Mouse (Mus musculus): ENCODE measurements around the gene Myh3. TPM values are rescaled to one million over a fixed set of nuclear protein-coding genes. Genes with fewer than 3 reads are reported as not detected.

The Myh3 gene
- polyA plus RNA-seq, 1 experiment, result not detected

DNA sequence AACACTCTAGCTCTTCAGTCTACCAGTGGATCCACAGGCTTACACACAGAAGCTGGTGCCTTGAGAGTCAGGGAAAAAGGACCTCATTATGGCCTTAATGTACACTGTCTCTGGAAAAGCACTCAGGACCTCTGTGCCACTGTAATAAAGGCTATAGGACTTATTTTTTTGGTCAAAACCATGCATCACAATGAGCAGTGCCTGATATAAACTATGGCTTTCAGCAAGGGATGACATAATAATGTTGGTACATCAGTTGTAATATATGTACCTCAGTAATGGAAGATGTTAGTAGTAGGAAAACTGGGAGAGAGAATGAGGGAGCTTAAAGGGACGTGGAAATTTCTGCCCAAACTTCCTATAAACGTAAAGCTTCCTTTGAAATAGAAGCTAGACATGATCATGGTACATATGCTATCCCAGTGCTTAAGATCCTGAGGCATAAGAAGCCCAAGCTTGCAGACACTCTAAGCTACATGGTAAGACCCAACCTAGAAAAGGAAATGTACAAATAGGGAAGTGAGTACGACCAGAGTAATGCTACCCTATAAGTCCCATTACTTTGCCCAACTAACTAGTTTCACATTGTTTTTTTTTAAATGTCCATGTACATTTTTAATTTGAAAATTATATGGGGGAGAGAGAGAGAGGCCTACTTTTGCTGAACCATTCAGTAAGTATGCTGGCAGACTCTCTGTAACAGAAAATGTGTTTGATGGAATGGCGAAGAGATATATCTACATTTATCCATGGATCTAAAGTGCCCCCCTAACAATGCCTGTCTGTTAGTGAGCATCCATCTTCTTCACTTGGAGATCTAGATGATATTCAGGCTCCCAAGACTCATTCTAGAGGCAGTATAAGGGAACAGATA is 68.5 kb downstream of the Myh3 start:
- Histone ChIP-seq H3K4me3 (replicated peaks) (no peak overlapping the region), H3K4me1 (no peaks in the 10 kb centered on the region), H3K36me3 (replicated peaks; ENCODE audit: low read length) (no peaks in the 10 kb centered on the region), H3K9me3 (no peaks in the 10 kb centered on the region), H3K27me3 (replicated peaks) (no peaks in the 10 kb centered on the region)
- TF ChIP-seq GATA1 (IDR thresholded peaks at IDR 0.05; ENCODE audit: borderline replicate concordance, low read length), result no peak
- TF ChIP-seq FLI1 (IDR thresholded peaks at IDR 0.05; ENCODE audit: low read length), result no peak

- no peaks in the 10 kb centered on the region for H3K9me3 ChIP-seq
- no peaks in the 10 kb centered on the region for H3K27me3 ChIP-seq (replicated peaks)
- TF ChIP-seq GATA1 (IDR thresholded peaks at IDR 0.05; ENCODE audit: borderline replicate concordance, low read length), result no peak
- TF ChIP-seq FLI1 (IDR thresholded peaks at IDR 0.05; ENCODE audit: low read length), result no peak
- no peaks in the 10 kb centered on the region for H3K4me1 ChIP-seq
- no peak overlapping the region for H3K4me3 ChIP-seq (replicated peaks)
- H3K36me3 ChIP-seq (replicated peaks; ENCODE audit: low read length), result no peaks in the 10 kb centered on the region
Measured at GRCm38 (mm10) chr11:67147283-67147921, 69.3 kb downstream of the Myh3 start.

DNA sequence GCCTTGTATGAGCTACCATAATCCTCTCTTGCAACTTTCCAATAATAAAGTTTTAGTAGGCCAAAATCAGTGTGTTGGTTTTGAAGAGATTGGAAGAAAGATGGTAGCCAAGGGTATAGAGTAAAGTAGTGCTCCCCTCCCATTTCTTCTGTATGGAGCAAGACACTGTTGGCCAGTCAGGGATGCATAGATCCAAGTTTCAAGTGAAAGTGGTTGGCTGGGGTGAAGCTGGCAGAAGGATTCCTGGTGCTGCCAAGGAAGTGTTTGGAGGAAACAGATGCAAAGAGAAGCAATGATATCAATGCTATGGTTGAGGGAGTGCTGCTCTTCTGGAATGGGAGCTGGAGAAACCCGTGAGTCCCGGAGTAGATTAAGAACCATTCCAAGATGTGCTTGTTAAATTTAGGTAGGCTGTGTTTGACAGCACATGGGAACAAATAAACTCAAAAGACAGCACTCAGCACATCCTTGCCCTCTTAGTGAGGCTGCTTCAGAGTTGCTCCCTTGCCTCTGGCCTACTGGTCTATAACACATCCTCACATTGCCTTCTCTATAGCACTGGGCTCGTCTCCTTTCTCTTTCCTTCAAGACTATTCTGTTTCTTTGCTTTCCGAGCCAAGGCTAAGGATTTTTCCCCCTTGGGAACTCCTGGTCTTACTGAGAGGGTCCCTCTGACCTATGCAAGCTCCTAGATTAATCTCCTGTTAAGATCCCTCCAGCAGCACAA is 70.3 kb downstream of the Myh3 start:
- no peaks in the 10 kb centered on the region for H3K27me3 ChIP-seq (replicated peaks)
- no peaks in the 10 kb centered on the region for H3K36me3 ChIP-seq (replicated peaks; ENCODE audit: low read length)
- TF ChIP-seq FLI1 (IDR thresholded peaks at IDR 0.05; ENCODE audit: low read length) (no peak), GATA1 (IDR thresholded peaks at IDR 0.05; ENCODE audit: borderline replicate concordance, low read length) (no peak)
- no peaks in the 10 kb centered on the region for H3K9me3 ChIP-seq
- no peaks in the 10 kb centered on the region for H3K4me1 ChIP-seq
- no peak overlapping the region for H3K4me3 ChIP-seq (replicated peaks)

- Histone ChIP-seq H3K4me1 (no peaks in the 10 kb centered on the region), H3K27me3 (replicated peaks) (no peaks in the 10 kb centered on the region), H3K4me3 (replicated peaks) (no peak overlapping the region), H3K36me3 (replicated peaks; ENCODE audit: low read length) (no peaks in the 10 kb centered on the region), H3K9me3 (no peaks in the 10 kb centered on the region)
- TF ChIP-seq FLI1 (IDR thresholded peaks at IDR 0.05; ENCODE audit: low read length) (no peak), GATA1 (IDR thresholded peaks at IDR 0.05; ENCODE audit: borderline replicate concordance, low read length) (no peak)
Measured at GRCm38 (mm10) chr11:67150237-67150636, 72.1 kb downstream of the Myh3 start.

- Histone ChIP-seq H3K4me3 (replicated peaks) (no peak overlapping the region), H3K4me1 (no peaks in the 10 kb centered on the region), H3K9me3 (no peaks in the 10 kb centered on the region), H3K36me3 (replicated peaks; ENCODE audit: low read length) (no peaks in the 10 kb centered on the region), H3K27me3 (replicated peaks) (no peaks in the 10 kb centered on the region)
- no peak for TF ChIP-seq GATA1 (IDR thresholded peaks at IDR 0.05; ENCODE audit: borderline replicate concordance, low read length)
- TF ChIP-seq FLI1 (IDR thresholded peaks at IDR 0.05; ENCODE audit: low read length), result no peak
Measured at GRCm38 (mm10) chr11:67151159-67151558, 73.1 kb downstream of the Myh3 start.

Other genes with a start within 250 kb of the Myh3 start
- not detected in 2 replicates for gene Pirt, start 166.3 kb upstream of the Myh3 start, polyA plus RNA-seq (2012; ENCODE audit: insufficient read depth, low replicate concordance)
- not detected in 2 replicates for gene Tmem238l, start 121.7 kb upstream of the Myh3 start, polyA plus RNA-seq (2012; ENCODE audit: insufficient read depth, low replicate concordance)
- gene Tmem220, start 53.1 kb upstream of the Myh3 start, polyA plus RNA-seq (2012; ENCODE audit: insufficient read depth, low replicate concordance), result 1.8 TPM in 1 of 2 replicates, not detected in the other
- gene Adprm, start 25.7 kb upstream of the Myh3 start, polyA plus RNA-seq (2012; ENCODE audit: insufficient read depth, low replicate concordance), result 0.82 TPM in 1 of 2 replicates, not detected in the other
- 1.2 TPM in 1 of 2 replicates, not detected in the other for gene Sco1, start 25.6 kb upstream of the Myh3 start, polyA plus RNA-seq (2012; ENCODE audit: insufficient read depth, low replicate concordance)
- gene Myh2, start 92.7 kb downstream of the Myh3 start, polyA plus RNA-seq (2012; ENCODE audit: insufficient read depth, low replicate concordance), result not detected in 2 replicates
- not detected in 2 replicates for gene Myh1, start 121.8 kb downstream of the Myh3 start, polyA plus RNA-seq (2012; ENCODE audit: insufficient read depth, low replicate concordance)
- gene Myh4, start 159.7 kb downstream of the Myh3 start, polyA plus RNA-seq (2012; ENCODE audit: insufficient read depth, low replicate concordance), result not detected in 2 replicates
- 0.54 TPM in 1 of 2 replicates, not detected in the other for gene Myh8, start 198.8 kb downstream of the Myh3 start, polyA plus RNA-seq (2012; ENCODE audit: insufficient read depth, low replicate concordance)
- not detected in 2 replicates for gene Myh13, start 243.4 kb downstream of the Myh3 start, polyA plus RNA-seq (2012; ENCODE audit: insufficient read depth, low replicate concordance)

Measured in megakaryocyte, embryonic 14.5 days (primary cell).